Mouse (Mus musculus): ENCODE results near the gene Fam163a.
A peak's percentile ranks its signal among the peaks of the same experiment; 100 is the strongest.
"Not testable (repeated sequence)": the region's sequence is repeated elsewhere in the genome, so short reads cannot be mapped to it uniquely, and the experiment has no call there.

Gene Fam163a

GRCm38 (mm10) chr1:156076474-156076873 lies 128.4 kb downstream of the Fam163a start:
- no peak for DNase-seq

DNA sequence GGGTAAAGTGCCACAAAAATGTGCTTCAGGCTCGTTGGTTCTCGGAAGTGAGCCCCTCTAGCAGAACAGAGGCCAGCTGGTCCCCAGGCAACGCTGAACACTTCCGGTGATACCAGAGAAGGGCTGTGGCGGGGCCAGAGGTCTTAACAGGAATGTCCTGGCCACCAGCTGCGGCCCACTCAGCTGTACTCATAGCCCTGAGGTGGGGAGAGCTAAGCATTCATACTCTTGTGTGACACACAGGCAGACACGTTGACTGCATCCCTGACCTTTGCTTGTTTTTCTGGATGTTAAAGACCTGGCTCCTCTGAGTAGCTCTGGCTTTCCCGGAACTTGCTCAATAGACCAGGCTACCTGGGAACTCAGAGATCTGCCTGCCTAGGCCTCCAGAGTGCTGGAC lies 130.3 kb downstream of the Fam163a start:
- peak in 1 of 2 experiments; percentile 17 for DNase-seq

- DNase-seq = no peak
These were observed 131.5 kb downstream of the Fam163a start for GRCm38 (mm10) chr1:156073169-156073821.

- DNase-seq = no peak
These were observed 134.7 kb downstream of the Fam163a start for GRCm38 (mm10) chr1:156070106-156070505.

DNA sequence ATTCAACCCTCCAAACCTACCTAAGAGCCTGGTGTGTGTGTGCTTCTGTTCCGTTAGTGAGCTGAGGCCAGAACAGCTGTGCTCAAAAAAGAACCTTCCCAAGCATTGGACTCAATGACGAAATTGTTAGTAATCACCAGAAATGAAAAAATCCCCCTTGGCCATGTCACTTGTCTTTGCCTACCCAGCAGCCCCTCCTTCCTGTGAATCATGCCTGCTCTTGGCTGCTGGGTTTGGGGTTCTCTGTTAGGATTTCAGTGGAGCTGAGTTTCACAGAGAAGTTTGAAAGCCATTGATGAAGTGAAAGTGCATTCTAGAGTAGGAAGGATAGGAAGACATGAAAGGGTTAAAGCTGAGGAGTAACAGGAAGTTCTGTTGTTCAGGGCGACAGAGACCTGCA lies 138.7 kb downstream of the Fam163a start:
- DNase-seq = no peak

DNA sequence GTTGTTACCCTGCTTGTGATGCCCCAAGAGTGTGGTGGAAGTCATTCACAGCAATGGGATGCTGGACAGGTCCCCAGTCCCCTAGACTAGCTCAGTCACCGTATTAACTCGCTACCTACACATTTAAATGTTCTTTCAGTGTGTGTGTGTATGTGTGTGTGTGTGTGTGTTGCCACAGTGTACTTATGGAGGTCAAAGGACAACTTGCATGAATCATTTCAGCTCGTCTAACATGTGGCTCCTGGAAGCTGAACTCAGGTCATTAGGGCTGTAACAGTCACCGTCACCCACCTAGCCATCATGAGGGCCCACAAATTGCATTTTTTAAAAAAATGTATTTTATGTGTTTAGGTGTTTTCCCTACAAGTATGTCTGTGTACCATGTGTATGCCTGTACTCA lies 142.6 kb downstream of the Fam163a start:
- no peak for DNase-seq

- no peak for DNase-seq
These were observed 146.6 kb downstream of the Fam163a start for GRCm38 (mm10) chr1:156058207-156058606.

DNA sequence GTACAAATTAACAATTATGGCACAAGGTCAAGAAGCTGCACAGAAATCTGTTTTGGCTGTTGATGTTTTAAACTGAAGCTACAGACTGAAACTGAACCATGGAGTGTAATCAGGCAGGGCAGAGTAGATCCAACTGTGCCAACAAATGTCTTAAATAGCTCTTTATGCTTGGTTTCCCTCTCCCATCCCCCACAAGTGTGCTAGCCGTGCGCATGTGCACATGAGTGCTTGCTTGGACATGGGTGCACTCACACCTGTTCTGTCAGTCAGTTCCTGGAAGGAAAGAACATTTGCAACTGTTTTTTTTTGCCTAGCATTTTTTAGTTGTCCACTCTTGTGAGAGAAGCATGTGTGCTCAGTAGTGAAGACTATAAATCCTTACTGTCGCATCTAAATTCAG lies 158.1 kb downstream of the Fam163a start:
- peak; percentile 47 to 71 for DNase-seq

DNA sequence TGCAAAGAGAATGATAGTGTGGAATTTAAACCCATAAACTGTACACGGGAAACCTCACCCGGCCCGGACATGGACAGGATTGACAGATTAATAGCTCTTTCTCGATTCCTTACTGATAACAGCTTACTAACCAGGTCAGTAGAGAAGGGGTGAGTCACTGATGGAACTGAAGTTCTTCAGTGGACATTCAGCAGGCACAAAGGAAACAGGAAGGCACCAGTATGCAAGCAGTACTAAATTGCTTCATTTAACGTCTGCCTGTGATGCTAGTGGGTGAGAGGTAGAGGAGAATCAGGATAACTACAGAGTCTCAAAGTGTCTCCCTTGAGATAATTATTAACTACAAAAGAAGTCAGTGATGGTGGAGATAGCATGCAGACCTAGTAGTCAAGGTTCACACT lies 160.6 kb downstream of the Fam163a start:
- DNase-seq = peak in 1 of 2 experiments; percentile 44

- DNase-seq = peak; percentile 69 to 75
These were observed 161.8 kb downstream of the Fam163a start for GRCm38 (mm10) chr1:156043027-156043426.

GRCm38 (mm10) chr1:156042481-156042880 lies 162.3 kb downstream of the Fam163a start:
- no peak for DNase-seq

DNA sequence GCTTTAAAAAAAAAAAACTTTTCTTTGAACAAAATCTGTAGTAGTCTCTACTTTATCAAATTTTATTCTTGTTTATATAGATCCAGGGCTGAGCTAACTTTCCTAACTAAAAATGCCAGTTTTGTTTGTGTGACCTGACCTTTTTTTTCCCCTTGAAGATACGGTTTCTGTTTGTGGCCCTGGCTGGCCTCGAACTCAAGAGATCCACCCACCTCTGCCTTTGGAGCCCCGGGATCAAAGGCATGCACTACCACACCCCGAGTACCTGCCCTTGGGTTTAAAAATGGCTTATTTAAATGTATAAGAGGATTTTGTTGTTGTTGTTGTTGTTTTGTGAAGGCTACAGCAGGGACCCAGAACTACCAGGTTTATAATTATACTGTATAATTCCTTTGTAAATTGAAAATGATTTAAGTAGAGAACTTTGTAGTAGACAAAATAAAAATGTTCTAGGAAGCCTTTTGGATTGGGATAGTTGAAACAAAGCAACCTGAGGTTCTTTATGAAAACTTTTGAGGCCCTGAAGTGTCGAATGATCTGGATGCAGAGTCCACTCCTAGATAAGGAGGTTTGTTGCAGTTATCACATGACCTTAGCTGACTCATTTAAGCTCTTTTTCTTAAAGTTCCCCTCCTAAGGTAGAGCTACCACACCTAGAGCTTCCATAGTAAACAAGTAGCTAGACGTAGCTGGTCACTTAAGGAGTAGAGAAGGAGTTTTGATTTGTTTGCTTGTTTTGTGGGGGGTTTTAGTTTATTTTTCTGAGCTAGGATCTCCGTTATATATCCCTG lies 163.2 kb downstream of the Fam163a start:
- DNase-seq = no peak

DNA sequence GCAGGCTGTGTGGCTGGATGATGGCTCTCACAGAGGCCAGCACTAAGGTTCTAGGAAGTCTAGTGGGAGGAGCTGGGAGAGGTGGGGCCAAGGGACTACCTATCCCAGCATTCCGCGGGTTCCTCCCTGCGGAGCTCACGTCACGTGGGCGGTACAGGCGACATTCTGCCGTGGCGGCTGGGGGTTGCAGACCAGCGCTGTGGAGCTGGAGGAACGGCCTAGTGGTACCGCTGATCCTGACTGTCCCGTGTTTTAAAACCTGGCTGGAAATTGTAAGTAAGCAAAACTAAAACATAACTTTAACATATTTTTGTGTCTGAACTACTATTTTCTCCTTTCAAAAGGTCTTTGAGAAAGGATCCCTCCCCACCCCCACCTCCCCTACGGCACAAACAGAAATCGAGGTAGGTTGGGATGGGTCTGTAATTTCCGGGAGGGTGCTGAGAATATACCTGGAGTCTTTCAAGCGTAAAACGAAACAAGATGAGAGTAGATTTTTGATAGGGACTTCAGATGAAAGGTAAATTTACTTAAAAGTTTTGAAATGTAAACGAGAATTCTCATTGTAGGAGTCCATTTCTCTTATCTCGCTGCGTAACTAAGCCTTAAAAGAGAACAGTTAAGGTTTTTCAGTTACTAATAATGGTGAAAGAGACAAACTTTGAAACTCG lies 164.0 kb downstream of the Fam163a start:
- DNase-seq = peak; percentile 93 to 95

- not testable (repeated sequence) for DNase-seq
These were observed 164.8 kb downstream of the Fam163a start for GRCm38 (mm10) chr1:156039989-156040388.

- peak; percentile 41 to 48 for DNase-seq
These were observed 167.7 kb downstream of the Fam163a start for GRCm38 (mm10) chr1:156037144-156037583.

GRCm38 (mm10) chr1:156035930-156036737 lies 168.7 kb downstream of the Fam163a start, which contains the start of gene Tor1aip1:
TSS of gene Tor1aip1 (minus strand) at chr1:156036480.
- peak; percentile 99 for DNase-seq

DNA sequence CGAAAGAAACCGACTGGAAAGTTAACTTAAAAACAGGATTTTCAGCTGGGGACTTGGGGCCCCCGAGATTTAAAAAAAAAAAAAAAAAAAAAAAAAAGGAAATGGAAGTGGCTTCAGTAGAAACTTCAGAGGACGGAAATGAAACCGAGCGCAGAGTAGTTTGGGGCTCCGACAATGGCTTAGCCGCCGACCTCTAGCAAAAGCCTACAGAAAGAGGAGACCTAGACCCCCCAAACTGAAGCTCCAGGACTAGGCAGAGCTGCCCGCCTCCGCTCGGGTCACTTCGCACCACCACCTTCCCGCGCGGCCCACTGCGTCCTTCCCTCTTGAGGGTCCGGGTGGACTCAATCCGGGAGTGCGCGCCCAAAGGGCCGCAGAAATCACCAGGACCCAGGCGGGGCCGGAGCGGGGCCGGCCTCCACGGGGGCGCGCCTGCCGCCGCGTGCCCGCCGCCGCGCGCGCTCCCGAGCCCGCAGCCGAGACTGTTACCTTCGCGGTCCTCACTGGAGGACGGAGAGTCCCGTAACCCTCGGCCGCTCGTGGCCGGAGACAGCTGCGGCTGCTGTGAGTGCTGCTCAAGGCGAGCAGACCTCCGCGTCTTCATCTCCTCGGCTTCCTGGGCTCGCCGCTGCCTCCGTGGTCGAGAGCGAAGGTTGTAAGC lies 169.4 kb downstream of the Fam163a start, which contains the start of gene Tor1aip2:
Tor1aip2 (plus strand) TSS at position 135 of the 661 bp plus-strand sequence.
- DNase-seq = no peak

DNA sequence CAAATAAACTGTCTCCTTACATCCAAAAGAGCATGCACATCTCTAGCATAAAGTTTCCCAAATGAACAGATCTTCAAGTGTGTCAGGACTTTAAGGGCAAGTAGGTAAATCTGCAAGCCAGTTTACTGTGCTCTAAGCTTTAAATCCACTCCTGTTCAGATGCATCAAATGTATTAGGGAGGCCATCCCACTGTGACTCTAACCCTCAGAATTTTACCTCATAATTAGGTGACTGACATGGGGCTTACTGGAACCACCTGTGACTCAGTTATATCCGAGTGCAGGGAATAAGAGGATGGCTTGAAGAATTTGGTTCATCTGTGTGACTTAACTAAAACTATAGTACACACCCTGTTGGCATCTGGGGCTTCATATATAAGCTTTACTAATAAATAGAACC lies 170.2 kb downstream of the Fam163a start:
- no peak for DNase-seq

DNA sequence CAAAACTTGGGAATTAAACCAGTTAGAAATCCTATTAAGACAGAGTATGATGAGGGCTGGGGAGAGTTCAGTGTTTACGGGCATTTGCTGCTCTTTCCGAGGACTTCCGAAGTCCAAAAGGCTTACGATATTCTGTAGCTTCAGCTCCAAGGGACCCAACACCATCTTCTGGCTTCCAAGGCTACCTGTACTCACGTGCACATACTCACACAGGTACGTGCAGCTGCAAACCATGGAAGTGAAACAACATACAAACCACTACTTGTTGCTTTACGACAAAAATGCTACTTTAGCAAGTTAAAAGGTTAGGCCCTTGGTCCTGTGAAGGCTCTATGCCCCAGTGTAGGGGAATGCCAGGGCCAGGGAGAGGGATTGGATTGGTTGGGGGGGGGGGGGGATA lies 170.9 kb downstream of the Fam163a start:
- no peak for DNase-seq

DNA sequence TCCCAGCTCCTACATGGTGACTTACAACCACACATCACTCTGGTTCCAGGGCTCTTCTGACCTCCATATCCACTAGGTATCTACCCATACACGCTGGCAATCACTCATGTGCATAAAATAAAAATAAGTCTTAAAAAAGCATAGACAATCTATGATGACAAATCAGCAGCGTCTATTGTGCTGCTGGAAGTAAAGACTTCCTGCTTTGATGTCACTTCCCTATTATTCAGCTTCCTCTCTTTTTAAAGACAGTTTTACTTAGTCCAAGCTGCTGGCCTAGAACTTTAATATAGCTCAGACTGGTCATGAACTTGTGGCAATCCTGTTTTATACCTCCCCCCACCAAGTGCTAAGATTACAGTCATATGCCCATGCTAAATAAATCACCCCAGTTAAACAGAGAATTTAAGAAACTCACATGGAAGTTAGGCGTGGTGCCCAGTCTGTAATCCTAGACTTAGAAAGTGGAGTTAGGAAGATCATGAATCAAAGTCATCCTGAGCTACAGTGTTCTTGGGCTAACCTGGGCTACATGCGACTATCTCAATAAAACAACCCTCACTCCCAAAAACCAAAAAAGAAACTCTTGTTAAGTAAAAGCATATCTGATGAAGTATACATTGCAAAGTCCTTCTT lies 176.4 kb downstream of the Fam163a start:
- no peak for DNase-seq

DNA sequence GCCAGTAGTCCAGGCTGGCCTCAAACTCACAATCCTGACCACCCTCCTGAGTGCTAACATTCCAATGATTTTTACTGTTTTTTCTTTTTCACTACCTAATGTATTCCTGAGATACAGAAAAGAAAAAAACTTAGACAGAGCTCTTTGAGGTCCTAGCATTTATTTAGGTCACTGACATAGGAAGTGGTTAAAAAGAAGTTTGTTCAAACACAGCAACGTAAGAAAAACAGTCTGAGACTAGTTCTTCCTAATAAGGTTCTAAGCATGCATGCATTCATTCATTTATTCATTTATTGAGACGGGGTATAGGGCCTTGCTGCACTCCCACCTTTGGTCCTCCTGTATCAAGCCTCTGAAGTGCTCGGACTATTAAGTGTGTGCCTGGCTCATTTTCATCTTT lies 177.0 kb downstream of the Fam163a start:
- DNase-seq = no peak

All from kidney, adult 8-10 months (tissue).